Mouse (Mus musculus): ENCODE measurements around the gene Ticam1.

DNA sequence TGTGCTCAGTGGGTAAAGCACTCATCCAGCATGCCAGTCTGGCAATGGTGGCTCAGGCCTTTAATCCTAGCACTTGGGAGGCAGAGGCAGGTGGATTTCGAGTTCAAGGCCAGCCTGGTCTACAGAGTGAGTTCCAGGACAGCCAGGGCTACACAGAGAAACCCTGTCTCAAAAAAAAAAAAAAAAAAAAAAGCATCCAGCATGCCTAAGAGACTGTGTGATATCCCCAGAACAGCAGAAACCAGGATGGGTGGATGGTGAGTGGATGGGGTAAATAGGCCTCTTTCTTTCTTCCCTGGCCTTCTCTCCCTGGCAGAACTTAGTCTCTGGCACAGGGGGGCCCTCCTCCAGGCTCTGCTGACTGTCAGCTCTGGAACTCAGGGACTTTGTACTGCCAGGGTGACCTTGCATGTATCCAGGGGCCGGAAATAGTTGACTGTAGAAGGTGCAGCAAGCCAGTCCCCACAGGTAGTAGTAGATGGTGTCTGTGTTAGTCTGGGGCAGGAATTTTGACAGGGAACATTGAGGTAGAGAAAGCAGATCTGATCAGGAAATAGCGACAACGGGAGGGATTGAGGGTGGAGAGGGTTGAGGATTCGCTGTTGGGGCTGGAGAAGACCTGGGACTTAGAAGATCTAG is 625 bp downstream of the Ticam1 start:
- no peak for TF ChIP-seq GATA1 (IDR thresholded peaks at IDR 0.05; ENCODE audit: low read length)
- no peak for TF ChIP-seq TAL1 (IDR thresholded peaks at IDR 0.05; ENCODE audit: low read length)
